Mouse (Mus musculus): Measurements from ENCODE around the gene Cd28.

- no peak for TF ChIP-seq POLR2A (IDR thresholded peaks at IDR 0.05; ENCODE audit: insufficient read length, low read depth)
- no peak for TF ChIP-seq USF1 (IDR thresholded peaks at IDR 0.05; ENCODE audit: low read depth)
- TF ChIP-seq E2F4 (IDR thresholded peaks at IDR 0.05; ENCODE audit: insufficient read depth), result no peak
- TF ChIP-seq POLR2AphosphoS2 (IDR thresholded peaks at IDR 0.05; ENCODE audit: insufficient read length, low read depth), result no peak
- TF ChIP-seq CEBPB (IDR thresholded peaks at IDR 0.05; ENCODE audit: insufficient read depth, poor library complexity, severe bottlenecking), result no peak
- TF ChIP-seq MYOD1 (IDR thresholded peaks at IDR 0.05; ENCODE audit: control insufficient read depth in 1 of 3, insufficient read length in 2 of 3, low read depth in 2 of 3), result no peak
- no peak for TF ChIP-seq MAX (IDR thresholded peaks at IDR 0.05; ENCODE audit: low read depth)
- TF ChIP-seq TCF12 (IDR thresholded peaks at IDR 0.05; ENCODE audit: insufficient read depth, poor library complexity, severe bottlenecking), result no peak
These were observed 46.9 kb upstream of the Cd28 start for GRCm38 (mm10) chr1:60669664-60670063.

Measured in myocyte (in vitro differentiated cells).